Mouse (Mus musculus): ENCODE measurements around the gene Lgr5. TPM values are rescaled to one million over a fixed set of nuclear protein-coding genes. Genes with fewer than 3 reads are reported as not detected.

Gene Lgr5
- 8.7 and 13.4 TPM in 2 replicates for polyA plus RNA-seq (2014; fragmentation: Nextera tagmentation; extraction: Ambion mirVana)

GRCm38 (mm10) chr10:115587301-115587969 is at the start of gene Lgr5:
TSS of gene Lgr5 (minus strand) at chr10:115587780.
- Histone ChIP-seq H3K9ac (ENCODE audit: low read length) (peak within 1 kb of the TSS; percentile 27), H3K27ac (ENCODE audit: low read depth) (no peak within 1 kb of the TSS)

GRCm38 (mm10) chr10:115626678-115627077 is 39.1 kb upstream of the Lgr5 start:
- H3K4me2 ChIP-seq (ENCODE audit: low read length) = no peak overlapping the region
- WGBS = 78% methylated on average over 6 of the region's 6 CpGs
- no peak overlapping the region for H3K4me3 ChIP-seq (ENCODE audit: low read depth, low read length)
- no peak for DNase-seq (ENCODE audit: low spot score)
- no peaks in the 10 kb centered on the region for H3K27me3 ChIP-seq (replicated peaks; ENCODE audit: control insufficient read depth, insufficient read depth, low read length)
- H3K4me1 ChIP-seq (replicated peaks; ENCODE audit: control insufficient read depth, insufficient read depth, low read length) = no peaks in the 10 kb centered on the region
- no peak overlapping the region for H3K9ac ChIP-seq (ENCODE audit: low read length)
- no peak for ATAC-seq (replicated peaks; ENCODE audit: low FRiP score, low TSS enrichment, low read depth)
- no peak overlapping the region for H3K27ac ChIP-seq (ENCODE audit: low read depth)
- no peaks in the 10 kb centered on the region for H3K9me3 ChIP-seq (ENCODE audit: control insufficient read depth, low read length)
- no peaks in the 10 kb centered on the region for H3K36me3 ChIP-seq (ENCODE audit: control insufficient read depth, insufficient read depth, low read length)

More at GRCm38 (mm10) chr10:115587301-115587969, at the start of gene Lgr5:
- WGBS = under 1% methylated on average over 45 of the region's 47 CpGs
- peak; percentile 82 for ATAC-seq (replicated peaks; ENCODE audit: low FRiP score, low TSS enrichment, low read depth)
- H3K27me3 ChIP-seq (replicated peaks; ENCODE audit: control insufficient read depth, insufficient read depth, low read length) = peaks cover 50% of the 10 kb centered on the region
- H3K4me1 ChIP-seq (replicated peaks; ENCODE audit: control insufficient read depth, insufficient read depth, low read length) = peaks cover 10% of the 10 kb centered on the region
- peak within 1 kb of the TSS; percentile 91 for H3K4me2 ChIP-seq (ENCODE audit: low read length)
- H3K4me3 ChIP-seq (ENCODE audit: low read depth, low read length) = peak within 1 kb of the TSS; percentile 51
- H3K9me3 ChIP-seq (ENCODE audit: control insufficient read depth, low read length) = no peaks in the 10 kb centered on the region
- peak; percentile 85 for DNase-seq (ENCODE audit: low spot score)
- no peaks in the 10 kb centered on the region for H3K36me3 ChIP-seq (ENCODE audit: control insufficient read depth, insufficient read depth, low read length)

- Histone ChIP-seq H3K4me1 (replicated peaks; ENCODE audit: control insufficient read depth, insufficient read depth, low read length) (no peaks in the 10 kb centered on the region), H3K4me2 (ENCODE audit: low read length) (no peak overlapping the region), H3K9ac (ENCODE audit: low read length) (no peak overlapping the region), H3K4me3 (ENCODE audit: low read depth, low read length) (no peak overlapping the region), H3K27ac (ENCODE audit: low read depth) (no peak overlapping the region), H3K27me3 (replicated peaks; ENCODE audit: control insufficient read depth, insufficient read depth, low read length) (no peaks in the 10 kb centered on the region), H3K36me3 (ENCODE audit: control insufficient read depth, insufficient read depth, low read length) (no peaks in the 10 kb centered on the region), H3K9me3 (ENCODE audit: control insufficient read depth, low read length) (no peaks in the 10 kb centered on the region)
- DNase-seq (ENCODE audit: low spot score) (no peak), ATAC-seq (replicated peaks; ENCODE audit: low FRiP score, low TSS enrichment, low read depth) (no peak)
- WGBS = 45% methylated on average over 2 of the region's 2 CpGs
Observed at GRCm38 (mm10) chr10:115624957-115625356, 37.4 kb upstream of the Lgr5 start.

- H3K27me3 ChIP-seq (replicated peaks; ENCODE audit: control insufficient read depth, insufficient read depth, low read length) = no peaks in the 10 kb centered on the region
- 72% methylated on average over 15 of the region's 15 CpGs for WGBS
- H3K4me2 ChIP-seq (ENCODE audit: low read length) = no peak overlapping the region
Observed at GRCm38 (mm10) chr10:115623956-115624671, 36.5 kb upstream of the Lgr5 start.

GRCm38 (mm10) chr10:115623481-115623880 is 35.9 kb upstream of the Lgr5 start:
- no peak for ATAC-seq (replicated peaks; ENCODE audit: low FRiP score, low TSS enrichment, low read depth)

More at GRCm38 (mm10) chr10:115623956-115624671, 36.5 kb upstream of the Lgr5 start:
- H3K27ac ChIP-seq (ENCODE audit: low read depth) = no peak overlapping the region
- ATAC-seq (replicated peaks; ENCODE audit: low FRiP score, low TSS enrichment, low read depth) (no peak), DNase-seq (ENCODE audit: low spot score) (no peak)
- H3K9me3 ChIP-seq (ENCODE audit: control insufficient read depth, low read length) = no peaks in the 10 kb centered on the region
- no peaks in the 10 kb centered on the region for H3K36me3 ChIP-seq (ENCODE audit: control insufficient read depth, insufficient read depth, low read length)
- no peak overlapping the region for H3K4me3 ChIP-seq (ENCODE audit: low read depth, low read length)
- no peak overlapping the region for H3K9ac ChIP-seq (ENCODE audit: low read length)
- no peaks in the 10 kb centered on the region for H3K4me1 ChIP-seq (replicated peaks; ENCODE audit: control insufficient read depth, insufficient read depth, low read length)

GRCm38 (mm10) chr10:115618288-115618856 is 30.8 kb upstream of the Lgr5 start:
- WGBS = 22% methylated on average over 15 of the region's 15 CpGs
- no peak for ATAC-seq (replicated peaks; ENCODE audit: low FRiP score, low TSS enrichment, low read depth)

More at GRCm38 (mm10) chr10:115623481-115623880, 35.9 kb upstream of the Lgr5 start:
- Histone ChIP-seq H3K9ac (ENCODE audit: low read length) (no peak overlapping the region), H3K27me3 (replicated peaks; ENCODE audit: control insufficient read depth, insufficient read depth, low read length) (no peaks in the 10 kb centered on the region), H3K4me3 (ENCODE audit: low read depth, low read length) (no peak overlapping the region), H3K36me3 (ENCODE audit: control insufficient read depth, insufficient read depth, low read length) (no peaks in the 10 kb centered on the region), H3K27ac (ENCODE audit: low read depth) (no peak overlapping the region), H3K4me2 (ENCODE audit: low read length) (no peak overlapping the region), H3K9me3 (ENCODE audit: control insufficient read depth, low read length) (no peaks in the 10 kb centered on the region), H3K4me1 (replicated peaks; ENCODE audit: control insufficient read depth, insufficient read depth, low read length) (no peaks in the 10 kb centered on the region)
- 74% methylated on average over 7 of the region's 7 CpGs for WGBS
- DNase-seq (ENCODE audit: low spot score) = no peak

GRCm38 (mm10) chr10:115617456-115618287 is 30.1 kb upstream of the Lgr5 start:
- H3K9ac ChIP-seq (ENCODE audit: low read length) = no peak overlapping the region
- no peaks in the 10 kb centered on the region for H3K27me3 ChIP-seq (replicated peaks; ENCODE audit: control insufficient read depth, insufficient read depth, low read length)
- no peaks in the 10 kb centered on the region for H3K9me3 ChIP-seq (ENCODE audit: control insufficient read depth, low read length)
- 17% methylated on average over 12 of the region's 15 CpGs for WGBS
- no peaks in the 10 kb centered on the region for H3K36me3 ChIP-seq (ENCODE audit: control insufficient read depth, insufficient read depth, low read length)
- DNase-seq (ENCODE audit: low spot score) (no peak), ATAC-seq (replicated peaks; ENCODE audit: low FRiP score, low TSS enrichment, low read depth) (peak; percentile 55; the same call in 1 of the 2 replicates)
- no peak overlapping the region for H3K27ac ChIP-seq (ENCODE audit: low read depth)
- H3K4me1 ChIP-seq (replicated peaks; ENCODE audit: control insufficient read depth, insufficient read depth, low read length) = 0 out of 2 replicates have a peak, but pooled peaks cover 4% of the 10 kb centered on the region
- H3K4me2 ChIP-seq (ENCODE audit: low read length) = peak overlapping the region; percentile 43
- no peak overlapping the region for H3K4me3 ChIP-seq (ENCODE audit: low read depth, low read length)

More at GRCm38 (mm10) chr10:115618288-115618856, 30.8 kb upstream of the Lgr5 start:
- Histone ChIP-seq H3K27me3 (replicated peaks; ENCODE audit: control insufficient read depth, insufficient read depth, low read length) (no peaks in the 10 kb centered on the region), H3K4me1 (replicated peaks; ENCODE audit: control insufficient read depth, insufficient read depth, low read length) (0 out of 2 replicates have a peak, but pooled peaks cover 4% of the 10 kb centered on the region), H3K27ac (ENCODE audit: low read depth) (no peak overlapping the region), H3K9ac (ENCODE audit: low read length) (no peak overlapping the region), H3K36me3 (ENCODE audit: control insufficient read depth, insufficient read depth, low read length) (no peaks in the 10 kb centered on the region), H3K4me3 (ENCODE audit: low read depth, low read length) (peak overlapping the region; percentile 8; the same call in 1 of the 2 replicates), H3K9me3 (ENCODE audit: control insufficient read depth, low read length) (no peaks in the 10 kb centered on the region), H3K4me2 (ENCODE audit: low read length) (peak overlapping the region; percentile 43)
- DNase-seq (ENCODE audit: low spot score) = peak; percentile 52

GRCm38 (mm10) chr10:115595748-115596147 is 8.2 kb upstream of the Lgr5 start:
- WGBS = 89% methylated on average over 1 of the region's 1 CpGs
- DNase-seq (ENCODE audit: low spot score) = no peak
- H3K9ac ChIP-seq (ENCODE audit: low read length) = no peak overlapping the region
- no peaks in the 10 kb centered on the region for H3K36me3 ChIP-seq (ENCODE audit: control insufficient read depth, insufficient read depth, low read length)
- no peak overlapping the region for H3K4me3 ChIP-seq (ENCODE audit: low read depth, low read length)
- no peak for ATAC-seq (replicated peaks; ENCODE audit: low FRiP score, low TSS enrichment, low read depth)
- no peaks in the 10 kb centered on the region for H3K27me3 ChIP-seq (replicated peaks; ENCODE audit: control insufficient read depth, insufficient read depth, low read length)
- no peaks in the 10 kb centered on the region for H3K4me1 ChIP-seq (replicated peaks; ENCODE audit: control insufficient read depth, insufficient read depth, low read length)
- no peak overlapping the region for H3K27ac ChIP-seq (ENCODE audit: low read depth)
- H3K4me2 ChIP-seq (ENCODE audit: low read length) = no peak overlapping the region
- H3K9me3 ChIP-seq (ENCODE audit: control insufficient read depth, low read length) = no peaks in the 10 kb centered on the region

All from intestine, embryonic 14.5 days (tissue).